Mouse (Mus musculus) lung, postnatal 0 days (tissue): ENCODE results near the gene Grk4.

Experiments used
- CTCF ChIP-seq: IDR thresholded peaks from 2 replicates; pipeline ENCODE4 v1.5.1; 2016; ENCODE audit warnings: antibody characterized with exemption, mild to moderate bottlenecking
- EP300 ChIP-seq: IDR thresholded peaks from 2 replicates; pipeline ENCODE4 v1.6.1; 2016; ENCODE audit warnings: antibody characterized with exemption, mild to moderate bottlenecking, control low read depth

DNA sequence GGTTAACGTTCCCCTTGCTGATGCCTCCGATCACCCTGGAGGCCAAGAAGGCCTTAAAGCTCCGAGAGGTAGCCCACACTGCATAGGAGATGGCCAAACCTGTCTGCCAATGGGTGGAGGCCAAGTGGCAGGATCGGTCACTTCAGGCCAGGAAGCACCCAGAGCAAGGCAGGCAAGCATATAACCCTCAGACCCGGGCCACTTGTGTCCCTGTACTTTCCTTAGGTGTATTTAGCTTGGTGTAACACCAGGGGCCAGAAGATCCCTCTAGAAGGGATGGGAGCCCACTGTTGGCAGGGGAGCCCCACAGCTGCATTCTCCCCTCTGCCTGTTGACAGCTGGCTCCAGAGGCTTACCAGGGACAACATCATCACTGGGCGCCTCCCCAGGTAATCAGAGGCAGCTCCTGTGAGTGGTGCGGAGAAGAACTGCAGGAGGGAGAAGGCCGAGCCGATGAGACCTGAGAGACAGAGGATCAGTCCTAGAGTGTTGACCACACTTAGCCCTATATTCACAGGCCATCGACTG lies 24.4 kb upstream of the Grk4 start:
- TF ChIP-seq CTCF (no peak), EP300 (no peak)
